Mouse (Mus musculus): ENCODE measurements at regions not wholly inside any gene's neighbourhood (a gene's known extent, or its start where the extent isn't known, plus 50 kb on each side); places are given as distances from the start of the nearest gene placed in this dataset.
A peak's percentile ranks its signal among the peaks of the same experiment; 100 is the strongest.

DNA sequence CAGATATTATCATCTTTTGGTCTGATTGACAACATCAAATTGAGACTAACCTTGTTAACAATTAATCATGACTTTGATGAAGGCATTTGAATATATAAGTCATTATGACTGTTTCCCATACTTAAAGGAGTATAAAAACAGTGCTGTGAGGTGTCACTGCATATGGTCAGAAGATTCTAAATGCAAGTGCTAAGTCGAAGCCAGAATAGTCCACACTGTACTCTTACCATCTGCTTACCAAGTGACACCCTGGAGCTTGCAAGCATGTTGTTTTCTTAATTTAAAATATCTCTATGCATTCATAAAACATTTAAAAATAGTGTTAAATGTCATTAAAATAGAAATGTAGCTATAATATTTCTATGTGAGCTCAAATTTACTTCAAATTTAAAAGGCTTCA is 63.9 kb downstream of the Gm21834 start:
- peak in 1 of 2 experiments; percentile 7 for DNase-seq (ENCODE audit: low spot score in 2 of 2)

Data from right cerebral cortex, postnatal 36 days (tissue).